Mouse (Mus musculus) brain, embryonic 14.5 days (tissue): ENCODE measurements around the gene Vwa2. TPM values are rescaled to one million over a fixed set of nuclear protein-coding genes. Genes with fewer than 3 reads are reported as not detected.

Source experiments
- DNase-seq: peaks from one replicate; pipeline ENCODE4 v3.0.0-alpha.2; 2011; ENCODE audit warnings: low read depth
- CTCF ChIP-seq: fragments of 200-500 bp; IDR thresholded peaks from 2 replicates; pipeline ENCODE4 v1.5.1; 2012; ENCODE audit warnings: inconsistent platforms, mild to moderate bottlenecking, moderate library complexity, borderline replicate concordance; ENCODE audit not compliant: insufficient read depth, insufficient read length; ENCODE audit errors: extremely low read depth
- POLR2A ChIP-seq: fragments of 200-500 bp; IDR thresholded peaks from 2 replicates; pipeline ENCODE4 v1.6.1; 2012; ENCODE audit warnings: mild to moderate bottlenecking, inconsistent platforms, borderline replicate concordance; ENCODE audit not compliant: poor library complexity, insufficient read depth, insufficient read length, severe bottlenecking; ENCODE audit errors: extremely low read depth
- polyA plus RNA-seq: library from polyadenylated mRNA; depleted of rRNA; stranded (reverse); fragments of >200 nt; gene quantifications from 2 replicates; pipeline ENCODE4 v1.2.3, GENCODE M21; 2012

Gene Vwa2
- polyA plus RNA-seq, 1 experiment: 1.1 TPM

- no peak for TF ChIP-seq CTCF
- no peak for TF ChIP-seq POLR2A
- no peak for DNase-seq
Measured at GRCm38 (mm10) chr19:56915084-56915483, 41.0 kb downstream of the Vwa2 start.

- TF ChIP-seq POLR2A (no peak), CTCF (peak; percentile 91)
- peak; percentile 92 for DNase-seq
Measured at GRCm38 (mm10) chr19:56919628-56920027, 45.6 kb downstream of the Vwa2 start.

GRCm38 (mm10) chr19:56920232-56920631, 46.2 kb downstream of the Vwa2 start:
- TF ChIP-seq CTCF: no peak
- DNase-seq: no peak

- TF ChIP-seq POLR2A (no peak), CTCF (no peak)
- no peak for DNase-seq
Measured at GRCm38 (mm10) chr19:56921744-56922143, 47.7 kb downstream of the Vwa2 start.

- no peak for DNase-seq
- TF ChIP-seq CTCF (no peak), POLR2A (no peak)
Measured at GRCm38 (mm10) chr19:56929392-56929791, 55.3 kb downstream of the Vwa2 start.

- 0 out of 2 replicates have a peak, but pooled peaks have one; percentile 7 for TF ChIP-seq CTCF
- TF ChIP-seq POLR2A: no peak
Measured at GRCm38 (mm10) chr19:56930029-56930428, 56.0 kb downstream of the Vwa2 start.

GRCm38 (mm10) chr19:56933800-56934199, 59.8 kb downstream of the Vwa2 start:
- no peak for DNase-seq
- TF ChIP-seq CTCF (no peak), POLR2A (no peak)

More at GRCm38 (mm10) chr19:56930029-56930428, 56.0 kb downstream of the Vwa2 start:
- DNase-seq: no peak

- no peak for DNase-seq
- TF ChIP-seq POLR2A (no peak), CTCF (no peak)
Measured at GRCm38 (mm10) chr19:56935111-56935510, 61.1 kb downstream of the Vwa2 start.

- TF ChIP-seq CTCF (no peak; the same call in 1 of the 2 replicates), POLR2A (no peak)
- no peak for DNase-seq
Measured at GRCm38 (mm10) chr19:56935777-56936176, 61.7 kb downstream of the Vwa2 start.

- TF ChIP-seq CTCF (no peak), POLR2A (no peak)
- no peak for DNase-seq
Measured at GRCm38 (mm10) chr19:56936253-56936652, 62.2 kb downstream of the Vwa2 start.

GRCm38 (mm10) chr19:56937911-56938310, 63.9 kb downstream of the Vwa2 start:
- DNase-seq: no peak
- no peak for TF ChIP-seq CTCF
- TF ChIP-seq POLR2A: no peak

- TF ChIP-seq CTCF (no peak), POLR2A (no peak)
- peak; percentile 30 for DNase-seq
Measured at GRCm38 (mm10) chr19:56939826-56940225, 65.8 kb downstream of the Vwa2 start.

- no peak for DNase-seq
- TF ChIP-seq CTCF: no peak
- TF ChIP-seq POLR2A: no peak
Measured at GRCm38 (mm10) chr19:56940507-56940906, 66.5 kb downstream of the Vwa2 start.

GRCm38 (mm10) chr19:56942216-56942615, 68.2 kb downstream of the Vwa2 start:
- DNase-seq: no peak
- TF ChIP-seq CTCF: no peak
- TF ChIP-seq POLR2A: no peak
